Mouse (Mus musculus) spleen, adult 2 months (tissue): ENCODE results near the gene Scnn1a.

ENCODE experiments used
- CTCF ChIP-seq: fragments of 200-500 bp; IDR thresholded peaks from 2 replicates; pipeline ENCODE4 v1.5.1; 2011; ENCODE audit warnings: mild to moderate bottlenecking, inconsistent platforms; ENCODE audit not compliant: insufficient read depth, insufficient read length, insufficient replicate concordance; ENCODE audit errors: extremely low read depth
- POLR2A ChIP-seq: fragments of 200-500 bp; IDR thresholded peaks from 2 replicates; pipeline ENCODE4 v1.6.1; 2011; ENCODE audit warnings: low read depth, low read length, inconsistent platforms

DNA sequence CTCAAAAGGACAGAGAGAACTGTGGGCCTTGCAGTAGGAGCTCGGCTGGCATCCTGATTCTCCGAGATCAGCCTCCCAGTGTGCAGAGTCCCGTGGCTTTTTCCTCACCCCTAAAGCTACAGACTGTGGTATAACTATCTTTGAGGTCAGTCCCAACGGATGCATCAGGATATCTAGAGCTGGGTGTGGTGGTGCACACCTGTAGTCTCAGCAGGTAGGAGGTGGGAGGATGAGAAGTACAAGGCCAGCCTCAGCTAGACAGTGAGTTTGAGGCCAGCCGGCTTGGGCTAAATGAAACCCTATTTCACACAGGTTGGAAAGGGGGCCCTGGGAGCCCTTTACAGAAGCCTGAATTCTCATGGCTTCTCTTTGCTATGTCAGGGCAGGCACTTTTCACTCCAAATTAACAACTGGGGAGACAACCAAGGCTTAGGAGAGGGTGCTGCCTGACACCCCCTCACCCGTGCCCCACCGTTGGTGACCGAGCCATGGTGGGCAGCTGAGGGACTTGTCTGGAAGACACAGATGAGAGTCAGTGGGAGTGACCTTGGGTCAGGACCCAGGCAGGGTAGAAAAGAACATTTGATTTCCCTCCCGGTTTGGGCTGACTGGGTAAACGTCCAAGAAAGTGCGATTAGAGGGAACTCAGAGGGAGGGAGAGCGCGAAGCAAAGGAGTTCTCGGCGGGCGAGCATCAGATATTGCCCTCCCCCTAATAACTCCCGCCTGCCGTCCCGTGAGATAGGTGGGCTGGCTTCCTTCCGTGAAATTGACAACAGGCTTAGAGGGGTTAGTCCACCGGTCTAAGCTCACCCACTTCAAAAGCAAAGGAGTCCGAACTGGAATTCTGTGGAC is 28.5 kb downstream of the Scnn1a start, which contains the start of gene Tnfrsf1a:
- TF ChIP-seq CTCF (no peak), POLR2A (no peak)
